ENCODE assay signal across 31 mouse cellular contexts in the genomic region with DNA sequence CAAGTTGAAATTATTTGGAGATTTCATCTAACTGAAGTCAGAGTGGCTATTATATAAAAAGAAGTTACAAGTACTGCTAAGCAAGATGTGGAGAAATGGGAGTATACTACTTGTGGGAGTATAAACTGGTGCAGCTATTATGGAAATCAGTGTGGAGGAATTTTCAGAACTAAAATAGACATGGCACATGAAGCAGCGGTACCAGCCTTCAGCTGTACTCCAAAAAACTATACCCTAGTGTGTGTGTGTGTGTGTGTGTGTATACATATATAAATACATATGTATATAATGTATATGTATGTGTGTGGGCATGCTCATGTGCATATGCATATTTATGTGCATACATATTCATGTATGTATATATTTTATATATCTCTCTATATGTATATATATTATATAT.
DNase-seq lines count a peak whose midpoint lies in the region; ATAC-seq lines count a peak whose summit lies in the region.
"Had no signal": no experiment of that assay in that cellular context is flagged by ENCODE, and none has a peak within 500 bp of the region (broad histone marks: within the 10 kb centered on the region; RNA-seq: fewer than 3 reads in every experiment).

No protein-coding gene starts in this region.

- intact Hi-C loops in left cerebral cortex, postnatal 14 days (cut with DNase I) = no loop called here
- intact Hi-C loops in left cerebral cortex, postnatal 36 days (cut with DNase I) = no loop called here

- H3K4me2 ChIP-seq in forebrain, embryonic 16.5 days (ENCODE audit: low read length) = no peak overlapping the region
- H3K4me2 ChIP-seq in forebrain, embryonic 11.5 days (ENCODE audit: low read depth, low read length, severe bottlenecking) = no peak overlapping the region
- H3K4me2 ChIP-seq: embryonic facial prominence, embryonic 13.5 days; heart, embryonic 12.5 days; heart, embryonic 15.5 days; hindbrain, embryonic 13.5 days; intestine, embryonic 15.5 days had no signal

- H3K27ac ChIP-seq in forebrain, embryonic 16.5 days (ENCODE audit: low read length) = no peak overlapping the region
- no peak overlapping the region for H3K27ac ChIP-seq in forebrain, embryonic 11.5 days (ENCODE audit: low read depth, low read length)
- H3K27ac ChIP-seq: embryonic facial prominence, embryonic 10.5 days; embryonic facial prominence, embryonic 13.5 days; gastrocnemius, adult 2 months; heart, embryonic 15.5 days; hindbrain, embryonic 10.5 days; hindbrain, embryonic 13.5 days; intestine, embryonic 15.5 days had no signal

- 88% methylated on average over 1 of the region's 1 CpGs for WGBS in forebrain, embryonic 16.5 days
- WGBS in forebrain, embryonic 11.5 days = 97% methylated on average over 1 of the region's 1 CpGs

- peak; percentile 57 for ATAC-seq in forebrain, embryonic 16.5 days
- no peak for ATAC-seq in forebrain, embryonic 11.5 days (replicated peaks; ENCODE audit: low FRiP score)
- ATAC-seq: activated CD4-positive, CD25-positive, alpha-beta regulatory T cell, adult 4 months; forebrain, embryonic 14.5 days; hindbrain, embryonic 16.5 days; intestine, embryonic 15.5 days had no signal

- no peaks in the 10 kb centered on the region for H3K27me3 ChIP-seq in forebrain, embryonic 16.5 days (replicated peaks; ENCODE audit: control insufficient read depth, insufficient read depth, low read length)
- no peaks in the 10 kb centered on the region for H3K27me3 ChIP-seq in forebrain, embryonic 11.5 days (ENCODE audit: control insufficient read depth, insufficient read depth, low read length)
- H3K27me3 ChIP-seq: embryonic facial prominence, embryonic 13.5 days; heart, embryonic 12.5 days; heart, embryonic 15.5 days; hindbrain, embryonic 13.5 days; intestine, embryonic 15.5 days had no signal

- no peaks in the 10 kb centered on the region for H3K4me1 ChIP-seq in forebrain, embryonic 16.5 days (replicated peaks; ENCODE audit: control insufficient read depth, insufficient read depth, low read length)
- H3K4me1 ChIP-seq in forebrain, embryonic 11.5 days (replicated peaks; ENCODE audit: control insufficient read depth, insufficient read depth, low read length) = no peaks in the 10 kb centered on the region
- H3K4me1 ChIP-seq: embryonic facial prominence, embryonic 10.5 days; embryonic facial prominence, embryonic 13.5 days; heart, embryonic 12.5 days; heart, embryonic 15.5 days; hindbrain, embryonic 10.5 days; hindbrain, embryonic 13.5 days; intestine, embryonic 15.5 days had no signal

- H3K4me3 ChIP-seq in forebrain, embryonic 16.5 days (replicated peaks; ENCODE audit: low read length) = no peak overlapping the region
- H3K4me3 ChIP-seq in forebrain, embryonic 11.5 days (ENCODE audit: low read depth, low read length) = no peak overlapping the region
- H3K4me3 ChIP-seq: embryonic facial prominence, embryonic 10.5 days; embryonic facial prominence, embryonic 13.5 days; erythroblast, embryonic 14.5 days; gastrocnemius, adult 2 months; heart, embryonic 12.5 days; heart, embryonic 15.5 days; hindbrain, embryonic 10.5 days; hindbrain, embryonic 13.5 days; intestine, embryonic 15.5 days had no signal

- H3K9ac ChIP-seq in forebrain, embryonic 16.5 days (replicated peaks; ENCODE audit: low read depth, low read length) = no peak overlapping the region
- no peak overlapping the region for H3K9ac ChIP-seq in forebrain, embryonic 11.5 days (ENCODE audit: low read length)
- H3K9ac ChIP-seq: embryonic facial prominence, embryonic 13.5 days; heart, embryonic 12.5 days; heart, embryonic 15.5 days; hindbrain, embryonic 13.5 days; intestine, embryonic 15.5 days had no signal

- H3K9me3 ChIP-seq in forebrain, embryonic 16.5 days (ENCODE audit: control insufficient read depth, low read length) = no peaks in the 10 kb centered on the region
- no peaks in the 10 kb centered on the region for H3K9me3 ChIP-seq in forebrain, embryonic 11.5 days (ENCODE audit: control insufficient read depth, low read length)
- H3K9me3 ChIP-seq: embryonic facial prominence, embryonic 13.5 days; heart, embryonic 15.5 days; hindbrain, embryonic 13.5 days; intestine, embryonic 15.5 days had no signal

- H3K36me3 ChIP-seq in forebrain, embryonic 16.5 days (ENCODE audit: control insufficient read depth, insufficient read depth) = no peaks in the 10 kb centered on the region
- H3K36me3 ChIP-seq in forebrain, embryonic 11.5 days (ENCODE audit: control insufficient read depth, insufficient read depth, low read length) = no peaks in the 10 kb centered on the region
- H3K36me3 ChIP-seq: embryonic facial prominence, embryonic 10.5 days; embryonic facial prominence, embryonic 13.5 days; heart, embryonic 12.5 days; heart, embryonic 15.5 days; hindbrain, embryonic 10.5 days; hindbrain, embryonic 13.5 days; intestine, embryonic 15.5 days had no signal

- no peak for DNase-seq in forebrain, embryonic 11.5 days (ENCODE audit: low spot score)
- peak; percentile 13 to 49 for DNase-seq in frontal cortex, adult 2 months (ENCODE audit: extremely low spot score in 1 of 2, low spot score in 1 of 2)
- no peak for DNase-seq in frontal cortex, postnatal 25 days (ENCODE audit: low spot score in 2 of 2)
- peak; percentile 7 to 62 for DNase-seq in left cerebral cortex, postnatal 14 days (ENCODE audit: low spot score in 2 of 2)
- DNase-seq in left cerebral cortex, postnatal 36 days (ENCODE audit: low spot score in 2 of 2) = no peak
- peak; percentile 65 for DNase-seq in brain, adult 2 months (ENCODE audit: low read depth, low spot score)
- no peak for DNase-seq in heart, adult 8-10 months (ENCODE audit: low spot score)
- DNase-seq: adrenal gland, adult 8-10 months; adrenal gland, postnatal 25 days; cerebellum, adult 11 months; cerebellum, adult 8-10 months; cerebellum, postnatal 10 days; cerebellum, postnatal 36 days; embryo, embryonic 11 days; gastrocnemius, adult 2 months; gastrocnemius, postnatal 14 days; heart, adult 11 months; heart, postnatal 10 days; heart, postnatal 36 days had no signal

Comparison
In these comparisons a context has a peak if more than half of its experiments do, and no peak if none do; other contexts are left out.
1. DNase-seq: peak in frontal cortex, adult 2 months (2 of 2), left cerebral cortex, postnatal 14 days (2 of 2) and brain, adult 2 months (single experiment); none in forebrain, embryonic 11.5 days (single experiment), frontal cortex, postnatal 25 days (0 of 2), left cerebral cortex, postnatal 36 days (0 of 2) and heart, adult 8-10 months (single experiment).